Mouse (Mus musculus): ENCODE measurements around the gene Gsta4. TPM values are rescaled to one million over a fixed set of nuclear protein-coding genes. Genes with fewer than 3 reads are reported as not detected.
A peak's percentile ranks its signal among the peaks of the same experiment; 100 is the strongest.

Gsta4 gene
- polyA plus RNA-seq, 1 experiment from 2014 or later, result 107 TPM

DNA sequence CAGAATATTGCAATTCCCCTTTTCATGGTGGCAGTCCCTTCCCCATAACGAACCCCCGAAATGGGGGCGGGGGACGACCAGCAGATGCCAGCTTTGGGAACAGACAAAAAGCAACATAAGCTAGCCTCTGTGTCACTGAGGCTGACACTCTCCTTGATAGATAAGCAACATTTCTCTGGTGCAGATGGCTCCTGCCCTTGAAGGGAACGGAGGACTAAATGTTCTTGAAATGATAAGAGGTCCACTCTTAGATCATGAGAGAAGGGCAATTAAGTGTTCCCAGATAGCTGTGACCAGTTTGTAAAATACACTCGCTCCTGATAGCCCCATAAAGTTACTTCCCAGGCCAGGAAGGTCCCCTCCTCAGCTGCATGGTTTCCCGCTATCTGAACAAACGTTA lies 6.3 kb downstream of the Gsta4 start:
- Histone ChIP-seq H3K27ac (ENCODE audit: low read length) (no peak overlapping the region), H3K4me2 (replicated peaks; ENCODE audit: low read depth, low read length) (no peak overlapping the region), H3K27me3 (replicated peaks; ENCODE audit: insufficient read depth, low read length) (no peaks in the 10 kb centered on the region), H3K36me3 (ENCODE audit: insufficient read depth, low read length) (no peaks in the 10 kb centered on the region), H3K9ac (replicated peaks; ENCODE audit: low read depth) (no peak overlapping the region), H3K4me1 (ENCODE audit: insufficient read depth, low read depth, low read length) (no peaks in the 10 kb centered on the region; the same call in 1 of the 2 replicates), H3K4me3 (ENCODE audit: low read depth, low read length) (no peak overlapping the region), H3K9me3 (ENCODE audit: low read length) (no peaks in the 10 kb centered on the region)
- WGBS, result 77% methylated on average over 8 of the region's 8 CpGs
- TF ChIP-seq CTCF (IDR thresholded peaks at IDR 0.05), result no peak
- no peak for TF ChIP-seq EP300 (IDR thresholded peaks at IDR 0.05)
- DNase-seq (ENCODE audit: low spot score) (no peak), ATAC-seq (no peak)

GRCm38 (mm10) chr9:78190651-78191634 lies 8.4 kb downstream of the Gsta4 start:
- ATAC-seq (peak; percentile 36; the same call in 1 of the 2 replicates), DNase-seq (ENCODE audit: low spot score) (peak; percentile 55)
- no peaks in the 10 kb centered on the region for H3K27me3 ChIP-seq (replicated peaks; ENCODE audit: insufficient read depth, low read length)
- H3K4me2 ChIP-seq (replicated peaks; ENCODE audit: low read depth, low read length), result peak overlapping the region; percentile 59
- H3K4me3 ChIP-seq (ENCODE audit: low read depth, low read length), result peak overlapping the region; percentile 31
- H3K27ac ChIP-seq (ENCODE audit: low read length), result peak overlapping the region; percentile 22; the same call in 1 of the 2 replicates
- no peaks in the 10 kb centered on the region for H3K36me3 ChIP-seq (ENCODE audit: insufficient read depth, low read length)
- no peaks in the 10 kb centered on the region; the same call in 1 of the 2 replicates for H3K4me1 ChIP-seq (ENCODE audit: insufficient read depth, low read depth, low read length)
- WGBS, result 5% methylated on average over 19 of the region's 19 CpGs
- H3K9me3 ChIP-seq (ENCODE audit: low read length), result no peaks in the 10 kb centered on the region
- TF ChIP-seq EP300 (IDR thresholded peaks at IDR 0.05) (no peak), CTCF (IDR thresholded peaks at IDR 0.05) (no peak)
- H3K9ac ChIP-seq (replicated peaks; ENCODE audit: low read depth), result no peak overlapping the region

GRCm38 (mm10) chr9:78191736-78192135 lies 9.2 kb downstream of the Gsta4 start:
- Histone ChIP-seq H3K9ac (replicated peaks; ENCODE audit: low read depth) (peak overlapping the region; percentile 16; the same call in 1 of the 2 replicates), H3K9me3 (ENCODE audit: low read length) (no peaks in the 10 kb centered on the region), H3K27ac (ENCODE audit: low read length) (peak overlapping the region; percentile 22; the same call in 1 of the 2 replicates), H3K36me3 (ENCODE audit: insufficient read depth, low read length) (no peaks in the 10 kb centered on the region), H3K4me3 (ENCODE audit: low read depth, low read length) (peak overlapping the region; percentile 31), H3K27me3 (replicated peaks; ENCODE audit: insufficient read depth, low read length) (no peaks in the 10 kb centered on the region), H3K4me2 (replicated peaks; ENCODE audit: low read depth, low read length) (peak overlapping the region; percentile 59), H3K4me1 (ENCODE audit: insufficient read depth, low read depth, low read length) (no peaks in the 10 kb centered on the region; the same call in 1 of the 2 replicates)
- TF ChIP-seq CTCF (IDR thresholded peaks at IDR 0.05), result peak; percentile 21; the same call in 1 of the 2 replicates
- no peak for TF ChIP-seq EP300 (IDR thresholded peaks at IDR 0.05)
- ATAC-seq (peak; percentile 67), DNase-seq (ENCODE audit: low spot score) (peak; percentile 94)
- under 1% methylated on average over 18 of the region's 18 CpGs for WGBS

GRCm38 (mm10) chr9:78193902-78194597 lies 11.5 kb downstream of the Gsta4 start:
- Histone ChIP-seq H3K4me1 (ENCODE audit: insufficient read depth, low read depth, low read length) (no peaks in the 10 kb centered on the region; the same call in 1 of the 2 replicates), H3K27ac (ENCODE audit: low read length) (no peak overlapping the region), H3K4me3 (ENCODE audit: low read depth, low read length) (no peak overlapping the region), H3K9me3 (ENCODE audit: low read length) (no peaks in the 10 kb centered on the region), H3K9ac (replicated peaks; ENCODE audit: low read depth) (no peak overlapping the region), H3K36me3 (ENCODE audit: insufficient read depth, low read length) (no peaks in the 10 kb centered on the region), H3K27me3 (replicated peaks; ENCODE audit: insufficient read depth, low read length) (no peaks in the 10 kb centered on the region), H3K4me2 (replicated peaks; ENCODE audit: low read depth, low read length) (no peak overlapping the region)
- TF ChIP-seq CTCF (IDR thresholded peaks at IDR 0.05) (peak; percentile 97), EP300 (IDR thresholded peaks at IDR 0.05) (no peak)
- DNase-seq (ENCODE audit: low spot score) (peak; percentile 92), ATAC-seq (peak; percentile 58)
- 44% methylated on average over 9 of the region's 9 CpGs for WGBS

DNA sequence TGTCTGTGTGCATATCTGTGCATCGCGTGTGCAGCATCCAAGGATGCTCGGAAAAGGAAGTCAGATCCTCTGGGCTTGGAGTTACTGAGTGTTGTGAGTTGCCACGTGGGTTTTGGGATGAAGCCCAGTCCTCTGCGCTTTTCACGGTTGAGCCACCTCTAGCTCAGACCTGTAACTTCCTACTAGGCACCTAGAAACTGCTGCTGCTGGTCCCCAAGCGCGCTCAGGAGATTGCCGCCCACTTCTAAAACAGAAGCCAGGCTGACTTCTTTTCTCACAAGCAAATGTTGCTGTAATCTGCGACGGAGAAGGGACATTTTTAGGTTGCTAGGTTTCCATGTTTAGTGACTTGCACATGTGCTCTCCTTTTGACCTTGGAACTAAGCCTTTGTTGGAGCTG lies 12.5 kb downstream of the Gsta4 start:
- WGBS, result 71% methylated on average over 11 of the region's 11 CpGs

DNA sequence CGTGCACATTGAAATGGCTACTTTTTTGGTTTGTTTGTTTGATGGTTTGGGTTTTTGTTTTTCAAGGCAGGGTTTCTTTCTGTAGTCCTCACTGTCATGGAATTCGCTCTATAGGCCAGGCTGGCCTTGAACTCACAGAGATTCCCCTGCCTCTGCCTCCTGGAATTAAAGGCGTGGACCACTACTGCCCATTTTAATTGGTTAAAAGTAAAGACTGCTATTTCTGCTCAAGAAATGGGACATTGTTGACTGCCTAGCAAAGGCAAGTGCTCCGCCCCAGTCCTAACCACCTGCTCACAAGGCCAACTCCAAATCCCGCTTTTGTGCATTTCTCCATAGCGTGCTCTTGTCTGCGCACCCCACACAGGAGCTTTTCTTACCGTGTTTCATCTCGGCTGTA lies 15.2 kb downstream of the Gsta4 start:
- Histone ChIP-seq H3K27ac (ENCODE audit: low read length) (no peak overlapping the region), H3K27me3 (replicated peaks; ENCODE audit: insufficient read depth, low read length) (no peaks in the 10 kb centered on the region), H3K9ac (replicated peaks; ENCODE audit: low read depth) (no peak overlapping the region), H3K4me1 (ENCODE audit: insufficient read depth, low read depth, low read length) (no peaks in the 10 kb centered on the region), H3K4me3 (ENCODE audit: low read depth, low read length) (no peak overlapping the region), H3K36me3 (ENCODE audit: insufficient read depth, low read length) (no peaks in the 10 kb centered on the region), H3K9me3 (ENCODE audit: low read length) (no peaks in the 10 kb centered on the region), H3K4me2 (replicated peaks; ENCODE audit: low read depth, low read length) (no peak overlapping the region)
- DNase-seq (ENCODE audit: low spot score) (no peak), ATAC-seq (no peak)
- TF ChIP-seq EP300 (IDR thresholded peaks at IDR 0.05) (no peak), CTCF (IDR thresholded peaks at IDR 0.05) (no peak)
- WGBS, result 96% methylated on average over 9 of the region's 9 CpGs

More for the DNA sequence above, 12.5 kb downstream of the Gsta4 start:
- H3K4me3 ChIP-seq (ENCODE audit: low read depth, low read length), result no peak overlapping the region
- TF ChIP-seq EP300 (IDR thresholded peaks at IDR 0.05) (no peak), CTCF (IDR thresholded peaks at IDR 0.05) (no peak)
- H3K4me1 ChIP-seq (ENCODE audit: insufficient read depth, low read depth, low read length), result no peaks in the 10 kb centered on the region; the same call in 1 of the 2 replicates
- no peak overlapping the region for H3K4me2 ChIP-seq (replicated peaks; ENCODE audit: low read depth, low read length)
- ATAC-seq (no peak), DNase-seq (ENCODE audit: low spot score) (no peak)
- no peak overlapping the region for H3K9ac ChIP-seq (replicated peaks; ENCODE audit: low read depth)
- no peaks in the 10 kb centered on the region for H3K9me3 ChIP-seq (ENCODE audit: low read length)
- no peak overlapping the region for H3K27ac ChIP-seq (ENCODE audit: low read length)
- no peaks in the 10 kb centered on the region for H3K27me3 ChIP-seq (replicated peaks; ENCODE audit: insufficient read depth, low read length)
- H3K36me3 ChIP-seq (ENCODE audit: insufficient read depth, low read length), result no peaks in the 10 kb centered on the region
